Mouse (Mus musculus) lung, adult 2 months (tissue): ENCODE measurements at regions not wholly inside any gene's neighbourhood (a gene's known extent, or its start where the extent isn't known, plus 50 kb on each side); places are given as distances from the start of the nearest gene placed in this dataset.

Experiments used
- DNase-seq: peaks from one replicate; pipeline ENCODE4 v3.0.0; 2022
- H3K4me1 ChIP-seq: fragments of 200-500 bp; 2 replicates; pipeline ENCODE4 v1.6.1; 2011; ENCODE audit warnings: low read length; ENCODE audit not compliant: control insufficient read depth, insufficient read depth
- H3K4me3 ChIP-seq: fragments of 200-500 bp; replicated peaks from 2 replicates; pipeline ENCODE3; 2011; ENCODE audit warnings: low read depth, mild to moderate bottlenecking, control low read depth, low read length; ENCODE audit errors: extremely low read depth
- CTCF ChIP-seq: fragments of 200-500 bp; IDR thresholded peaks from 2 replicates; pipeline ENCODE4 v1.5.1; 2011; ENCODE audit warnings: mild to moderate bottlenecking, low read length, control low read depth; ENCODE audit not compliant: insufficient read depth
- POLR2A ChIP-seq: fragments of 200-500 bp; IDR thresholded peaks from 2 replicates; pipeline ENCODE4 v1.6.1; 2011; ENCODE audit warnings: low read depth, mild to moderate bottlenecking, control low read depth, low read length, borderline replicate concordance; ENCODE audit errors: extremely low read depth
- WGBS: fragments of 180-500 bp; shearing (Covaris S2); methylation state at CpG from one replicate; pipeline ENCODE4 v1.1.7; 2018; 5-methylcytosine and 5-hydroxymethylcytosine counted together

DNA sequence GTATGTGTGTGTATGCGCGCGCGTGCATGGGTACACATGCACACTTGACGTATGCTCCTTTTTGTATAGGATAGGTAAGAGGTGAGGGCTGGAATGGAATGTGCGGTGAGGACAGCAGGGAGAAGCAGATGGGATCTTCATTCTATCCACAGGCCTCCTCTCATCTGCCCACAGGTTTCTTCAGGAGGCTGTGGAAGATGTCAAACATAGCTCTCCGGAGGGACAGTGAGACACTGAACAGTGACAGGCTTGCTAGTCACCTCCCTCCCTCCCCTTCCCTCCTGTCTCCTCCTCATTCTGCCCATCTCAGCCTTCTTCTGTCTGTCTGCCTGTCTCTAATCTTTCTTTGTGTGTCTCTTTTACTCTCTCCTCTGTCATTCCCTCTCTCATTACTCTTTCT lies 124.6 kb downstream of the En1 start:
- no peak for DNase-seq
- WGBS, result 94% methylated on average over 7 of the region's 7 CpGs
- Histone ChIP-seq H3K4me1 (no peaks in the 10 kb centered on the region), H3K4me3 (no peak overlapping the region)
- TF ChIP-seq POLR2A (no peak), CTCF (no peak)

DNA sequence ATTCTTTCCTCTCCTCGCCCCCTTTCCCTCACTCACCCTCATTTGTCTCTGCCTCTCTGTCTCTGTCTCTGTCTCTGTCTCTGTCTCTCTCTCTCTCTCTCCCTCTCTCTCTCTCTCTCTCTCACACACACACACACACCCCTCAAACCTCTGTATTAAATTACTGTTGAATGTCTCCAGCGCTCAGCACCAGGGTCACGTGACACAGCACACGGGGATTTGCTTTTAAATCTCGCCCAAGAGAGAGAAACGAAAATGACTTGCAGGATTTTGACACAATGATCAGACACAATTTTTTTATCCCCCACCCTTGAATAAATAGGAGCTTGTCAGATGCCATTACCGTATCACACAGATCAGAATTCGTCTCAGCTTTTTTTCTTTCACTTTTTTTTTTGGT lies 125.2 kb downstream of the En1 start:
- no peak overlapping the region for H3K4me3 ChIP-seq
- H3K4me1 ChIP-seq, result no peaks in the 10 kb centered on the region
- no peak for DNase-seq
- no peak for TF ChIP-seq POLR2A
- no peak for TF ChIP-seq CTCF
- 66% methylated on average over 8 of the region's 8 CpGs for WGBS

DNA sequence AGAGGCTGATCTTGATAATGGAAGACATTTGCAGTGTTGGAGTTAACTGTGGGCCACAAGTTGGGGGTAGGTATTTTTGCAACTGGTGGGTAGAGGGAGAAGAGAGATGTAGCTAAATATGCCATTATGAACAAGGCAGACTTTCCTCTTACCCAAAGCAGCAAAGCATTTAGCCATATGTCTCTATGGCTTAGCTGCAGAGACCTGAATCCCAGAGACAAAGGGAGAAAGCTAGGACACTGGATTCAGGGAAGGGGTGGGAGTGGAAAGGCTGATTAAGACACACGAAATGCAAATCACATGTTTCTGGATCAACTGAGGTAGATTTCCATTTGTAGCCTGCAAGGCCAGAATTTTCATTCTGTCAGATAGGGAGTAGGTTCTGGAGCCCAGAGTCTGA lies 129.8 kb downstream of the En1 start:
- 53% methylated on average over 1 of the region's 1 CpGs for WGBS

DNA sequence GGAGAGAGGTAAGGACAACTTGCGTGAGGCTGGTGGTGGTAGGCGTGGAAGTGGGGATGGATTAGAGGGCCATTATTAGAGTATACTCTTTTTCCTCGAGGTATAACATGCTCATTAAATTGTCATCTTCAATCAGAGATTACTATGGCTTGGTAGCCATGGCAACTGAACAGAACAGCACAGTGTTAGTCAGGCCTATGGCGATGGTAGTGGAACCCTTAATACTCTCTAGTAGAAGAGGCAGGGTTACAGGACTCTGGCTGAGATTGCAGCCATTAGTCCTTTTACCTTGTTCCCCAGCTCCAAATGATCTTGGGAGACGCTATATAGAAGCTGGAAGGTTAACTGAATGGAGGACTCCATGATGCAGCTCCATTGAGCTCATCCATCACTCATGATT lies 131.5 kb downstream of the En1 start:
- DNase-seq, result no peak
- Histone ChIP-seq H3K4me3 (no peak overlapping the region), H3K4me1 (no peaks in the 10 kb centered on the region)
- WGBS, result 77% methylated on average over 5 of the region's 5 CpGs
- no peak for TF ChIP-seq POLR2A
- TF ChIP-seq CTCF, result no peak

More for the DNA sequence above, 129.8 kb downstream of the En1 start:
- H3K4me3 ChIP-seq, result no peak overlapping the region
- no peak for DNase-seq
- no peaks in the 10 kb centered on the region for H3K4me1 ChIP-seq
- TF ChIP-seq CTCF (no peak), POLR2A (no peak)

DNA sequence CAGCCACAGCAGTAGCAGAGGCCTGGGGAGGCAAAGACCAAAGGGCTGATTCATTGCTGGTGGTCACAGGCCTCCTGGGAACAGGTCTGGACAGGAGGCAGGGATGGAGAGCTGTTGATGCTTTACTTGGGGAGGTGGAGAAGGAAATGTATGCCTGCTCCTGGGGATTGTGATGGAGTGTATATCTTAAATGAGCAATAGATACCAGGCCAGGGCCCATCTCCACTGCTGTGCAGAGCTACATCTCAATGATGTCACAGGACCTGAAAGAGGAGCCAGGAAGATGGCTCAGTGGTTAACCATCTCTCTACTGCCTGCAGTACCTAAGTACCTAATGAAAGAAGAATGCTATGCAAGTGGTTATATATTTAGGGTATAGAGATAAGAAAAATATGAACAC lies 132.6 kb downstream of the En1 start:
- Histone ChIP-seq H3K4me3 (no peak overlapping the region), H3K4me1 (no peaks in the 10 kb centered on the region)
- DNase-seq, result no peak
- TF ChIP-seq POLR2A, result no peak
- no peak for TF ChIP-seq CTCF

DNA sequence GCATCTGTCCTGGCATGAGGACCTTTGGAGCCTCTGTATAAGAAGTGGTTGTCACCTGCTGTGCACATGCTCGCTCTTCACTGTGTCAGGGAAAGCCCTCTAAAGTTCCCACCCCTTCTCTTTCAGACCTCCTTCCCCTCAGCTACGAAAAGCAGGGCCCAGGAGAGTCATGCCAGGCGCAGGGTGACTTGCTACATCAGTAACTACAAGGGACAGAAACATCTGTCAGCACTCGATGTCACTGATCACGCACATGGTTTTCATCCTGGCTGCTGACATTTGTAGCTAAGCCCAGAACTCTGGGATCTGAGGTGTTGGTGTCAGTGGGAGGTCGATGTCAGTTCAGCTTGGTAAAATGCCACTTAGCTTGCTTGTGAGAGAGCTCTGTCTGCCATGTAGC lies 137.3 kb downstream of the En1 start:
- 54% methylated on average over 6 of the region's 6 CpGs for WGBS
- Histone ChIP-seq H3K4me3 (no peak overlapping the region), H3K4me1 (no peaks in the 10 kb centered on the region)
- TF ChIP-seq CTCF (no peak), POLR2A (no peak)
- DNase-seq, result no peak

DNA sequence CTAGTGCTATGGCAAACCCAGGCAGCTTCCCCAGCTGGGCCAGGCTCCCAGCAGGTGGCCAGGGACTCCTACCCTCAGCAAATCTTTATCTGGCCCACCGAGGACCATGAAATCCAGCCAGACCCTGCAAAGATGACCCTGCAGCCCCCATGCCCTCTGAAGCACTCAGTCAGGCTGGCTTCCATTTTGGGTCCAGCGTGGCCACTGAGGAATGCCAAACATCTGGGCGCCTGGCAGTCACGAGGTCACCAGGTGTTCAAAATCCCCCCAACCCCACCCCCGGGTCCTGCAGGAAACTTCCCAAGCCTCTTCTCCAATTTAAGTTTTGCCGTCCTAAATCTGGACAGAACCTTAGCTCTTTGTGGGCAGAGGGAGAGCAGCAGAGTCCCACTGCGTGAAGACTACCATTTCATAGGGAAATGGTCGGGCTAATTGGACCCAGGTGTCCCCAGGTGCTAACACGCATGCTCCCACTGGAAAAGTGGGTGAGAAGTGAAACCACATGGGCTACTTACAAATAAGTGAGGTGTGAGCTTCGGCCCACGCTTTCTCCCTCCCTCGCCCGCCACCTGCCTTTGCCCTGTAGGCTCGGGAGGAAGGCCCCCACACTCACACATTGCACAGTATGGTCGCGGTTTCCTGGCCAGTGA lies 139.0 kb downstream of the En1 start:
- TF ChIP-seq POLR2A (no peak), CTCF (no peak)
- WGBS, result 72% methylated on average over 16 of the region's 16 CpGs
- H3K4me1 ChIP-seq, result no peaks in the 10 kb centered on the region
- no peak overlapping the region for H3K4me3 ChIP-seq
- DNase-seq, result no peak

DNA sequence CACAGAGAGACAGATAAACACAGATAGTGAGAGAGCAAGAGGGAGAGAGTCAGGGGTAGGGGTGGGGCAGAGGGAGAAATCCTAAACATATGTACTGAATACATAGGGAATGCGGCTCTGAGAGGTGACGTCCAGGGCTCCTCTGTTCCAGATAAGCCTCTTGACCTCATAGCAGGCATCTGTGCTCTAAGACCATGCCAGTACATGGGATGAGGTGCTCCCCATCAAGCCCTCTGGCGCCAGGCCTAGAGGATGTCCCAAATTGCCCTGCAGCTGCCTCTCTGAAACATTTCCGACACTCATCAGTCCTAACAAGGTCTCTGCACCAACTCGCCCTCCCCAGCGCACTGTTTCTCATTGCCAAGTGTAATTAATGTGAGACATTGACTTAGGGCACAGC lies 146.7 kb downstream of the En1 start:
- no peaks in the 10 kb centered on the region for H3K4me1 ChIP-seq
- DNase-seq, result no peak
- WGBS, result 71% methylated on average over 6 of the region's 6 CpGs
- TF ChIP-seq CTCF (no peak), POLR2A (no peak)
- no peak overlapping the region for H3K4me3 ChIP-seq

DNA sequence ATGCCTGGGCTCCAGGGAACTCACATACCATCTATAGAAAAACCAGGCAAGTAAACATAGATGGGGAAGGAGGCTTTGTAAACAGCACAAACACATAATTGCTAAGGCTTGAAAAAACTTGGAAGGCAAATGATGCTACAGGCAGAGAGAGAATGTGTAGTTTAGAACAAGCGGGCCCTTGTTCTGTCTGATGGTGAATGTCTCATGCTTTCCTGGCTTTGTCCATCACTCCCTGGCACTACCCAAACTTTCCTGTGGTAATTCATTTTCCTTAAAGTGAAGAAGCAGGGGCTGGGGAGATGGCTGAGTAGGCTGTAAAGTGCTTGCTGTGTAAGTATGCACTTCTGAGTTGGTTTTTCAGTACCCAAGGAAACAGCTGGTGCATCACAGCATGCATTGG lies 151.2 kb downstream of the En1 start:
- 98% methylated on average over 1 of the region's 1 CpGs for WGBS
- TF ChIP-seq POLR2A (no peak), CTCF (no peak)

DNA sequence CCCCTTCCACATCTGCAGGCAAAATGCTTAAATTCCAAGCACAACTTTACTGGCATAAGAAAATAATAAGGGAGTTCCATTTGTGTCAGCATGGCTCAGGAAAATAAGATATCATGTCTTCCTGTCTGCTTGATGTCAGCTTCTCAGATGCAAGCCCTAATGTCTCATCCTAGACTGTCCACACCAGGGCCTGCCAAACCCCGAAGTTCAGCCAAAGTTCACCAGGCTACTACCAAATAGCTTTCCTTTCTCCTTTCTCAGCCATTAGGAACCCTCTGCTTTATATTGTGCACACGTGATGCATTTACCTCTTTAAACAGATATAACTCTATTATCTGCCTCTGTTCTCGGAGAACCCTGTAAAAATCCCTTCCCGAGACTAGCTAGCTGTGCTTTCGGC lies 152.1 kb downstream of the En1 start:
- WGBS, result 72% methylated on average over 5 of the region's 5 CpGs
- TF ChIP-seq POLR2A, result no peak
- TF ChIP-seq CTCF, result no peak

More for the DNA sequence above, 151.2 kb downstream of the En1 start:
- DNase-seq, result no peak
- no peak overlapping the region for H3K4me3 ChIP-seq
- H3K4me1 ChIP-seq, result no peaks in the 10 kb centered on the region

More for the DNA sequence above, 152.1 kb downstream of the En1 start:
- Histone ChIP-seq H3K4me3 (no peak overlapping the region), H3K4me1 (no peaks in the 10 kb centered on the region)
- DNase-seq, result no peak
